Mouse (Mus musculus) right cerebral cortex, adult 18-20 months (tissue): ENCODE measurements at regions not wholly inside any gene's neighbourhood (a gene's known extent, or its start where the extent isn't known, plus 50 kb on each side); places are given as distances from the start of the nearest gene placed in this dataset.

Experiments used
- DNase-seq: peaks from one replicate; pipeline ENCODE4 v3.0.0; 2022; ENCODE audit warnings: mixed read lengths

DNA sequence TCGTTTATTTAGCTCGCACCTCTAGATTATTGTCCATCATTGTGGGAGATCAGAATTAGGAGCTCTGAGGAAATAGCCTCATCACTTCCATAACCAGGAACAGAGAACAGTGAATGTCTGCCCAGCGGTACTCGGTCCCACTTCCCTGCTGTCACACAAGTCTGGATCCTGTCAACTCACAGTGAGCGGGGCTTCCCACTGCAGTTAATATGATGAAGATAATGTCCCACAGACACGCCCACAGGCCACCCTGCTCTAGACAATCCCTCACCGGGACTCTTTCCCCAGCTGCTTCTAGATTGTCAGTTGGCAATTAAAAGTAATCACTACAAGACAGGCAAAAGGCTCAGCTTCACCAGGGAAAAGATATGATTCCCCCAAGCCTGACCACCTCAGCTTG, 124.2 kb upstream of the Plekha5 start:
- no peak for DNase-seq

DNA sequence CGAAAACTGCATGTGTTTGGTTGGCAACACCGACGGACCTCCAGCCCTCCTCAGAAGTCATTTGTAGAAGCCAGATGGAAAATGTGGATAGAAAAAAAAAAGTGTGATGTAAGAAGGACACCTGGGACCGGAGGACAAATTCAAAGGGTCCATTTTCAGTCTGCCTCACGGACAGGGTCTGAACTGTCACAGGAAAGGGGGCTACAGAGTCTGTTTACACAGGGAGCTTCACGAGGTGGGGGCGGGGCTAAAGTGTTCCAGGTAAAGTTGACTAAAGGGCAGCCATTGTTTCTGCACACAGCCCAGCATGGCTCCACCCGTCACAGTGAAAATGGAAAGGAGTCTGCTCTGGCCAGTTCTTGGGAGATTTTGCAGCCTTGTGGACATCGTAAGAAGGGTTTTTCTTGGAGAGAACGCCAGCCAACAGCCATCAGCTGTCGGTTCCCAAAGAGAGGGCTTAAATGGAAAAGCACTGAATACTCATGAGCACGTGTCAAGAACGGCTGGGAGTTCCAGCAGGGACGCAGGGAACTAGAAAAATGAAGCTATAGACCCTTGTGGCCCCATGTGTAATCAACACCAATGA, 125.8 kb upstream of the Plekha5 start:
- no peak for DNase-seq

DNA sequence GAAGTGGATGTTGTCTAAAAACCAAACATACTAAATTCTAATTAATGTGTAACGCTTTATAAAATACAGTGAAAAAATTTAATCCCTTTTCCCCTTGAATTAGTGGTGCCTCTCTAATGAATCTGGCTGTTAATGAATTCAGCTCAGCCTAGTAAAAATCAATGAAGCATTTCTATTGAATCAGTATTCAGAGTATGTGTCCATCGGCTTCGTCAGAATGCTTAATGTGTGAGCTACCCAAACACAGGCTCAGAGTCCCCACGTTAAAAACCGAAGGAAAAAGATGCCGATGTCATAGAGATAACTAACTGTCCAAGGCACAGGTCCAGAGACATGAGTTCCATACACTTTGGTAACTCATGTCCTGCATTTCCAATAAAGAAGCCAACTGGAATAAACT, 126.3 kb upstream of the Plekha5 start:
- DNase-seq: no peak

DNA sequence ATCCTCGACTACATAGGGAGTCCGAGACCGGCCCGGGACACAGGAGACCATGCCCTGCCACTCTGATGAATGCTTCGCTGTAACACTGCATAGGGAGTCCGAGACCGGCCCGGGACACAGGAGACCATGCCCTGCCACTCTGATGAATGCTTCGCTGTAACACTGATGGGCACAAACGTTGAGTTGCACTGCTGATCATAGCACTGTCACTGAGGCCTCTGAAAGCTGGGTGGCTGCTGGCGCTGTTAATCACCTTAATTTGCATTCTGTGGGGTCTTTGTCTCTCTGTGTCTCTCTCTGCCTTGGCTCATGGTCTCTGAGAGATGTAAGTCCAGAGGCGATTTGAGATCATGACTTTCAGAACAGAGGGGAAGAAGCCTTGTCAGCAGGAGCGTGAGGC, 133.7 kb upstream of the Plekha5 start:
- DNase-seq: no peak

DNA sequence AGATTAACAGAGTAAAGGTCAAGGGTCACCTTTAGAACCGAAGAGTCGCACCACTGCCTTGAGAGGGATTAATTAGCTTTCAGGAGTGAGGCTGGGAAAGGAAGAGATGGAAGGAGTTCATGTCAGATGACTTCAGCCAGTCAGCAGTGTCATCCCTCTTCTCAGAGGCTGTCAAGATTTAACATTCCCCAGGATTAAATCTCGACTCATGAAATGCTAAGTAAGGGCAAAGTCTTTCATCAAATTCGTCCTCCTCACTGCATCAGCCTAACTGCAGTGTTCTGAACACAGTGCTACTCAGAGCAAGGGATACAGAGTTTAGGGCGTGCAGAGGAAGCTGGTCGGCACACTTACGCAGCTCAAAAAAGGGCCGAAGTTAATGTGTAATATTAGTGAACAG, 135.1 kb upstream of the Plekha5 start:
- DNase-seq: no peak

DNA sequence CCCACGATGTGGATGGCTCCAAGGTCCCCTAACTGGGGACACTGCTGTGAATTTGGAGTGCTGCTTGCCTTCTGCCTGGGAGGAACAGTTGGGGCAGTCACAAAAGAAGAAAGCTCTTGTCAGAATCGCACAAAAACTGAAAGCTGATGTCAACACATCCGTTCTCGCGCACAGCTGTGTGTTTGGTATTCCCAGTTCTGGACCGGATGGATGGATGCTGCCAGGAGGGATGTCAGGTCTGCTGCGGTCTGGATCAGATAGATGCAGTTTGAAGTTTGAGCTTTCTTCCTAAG, 141.6 kb upstream of the Plekha5 start:
- DNase-seq: no peak

DNA sequence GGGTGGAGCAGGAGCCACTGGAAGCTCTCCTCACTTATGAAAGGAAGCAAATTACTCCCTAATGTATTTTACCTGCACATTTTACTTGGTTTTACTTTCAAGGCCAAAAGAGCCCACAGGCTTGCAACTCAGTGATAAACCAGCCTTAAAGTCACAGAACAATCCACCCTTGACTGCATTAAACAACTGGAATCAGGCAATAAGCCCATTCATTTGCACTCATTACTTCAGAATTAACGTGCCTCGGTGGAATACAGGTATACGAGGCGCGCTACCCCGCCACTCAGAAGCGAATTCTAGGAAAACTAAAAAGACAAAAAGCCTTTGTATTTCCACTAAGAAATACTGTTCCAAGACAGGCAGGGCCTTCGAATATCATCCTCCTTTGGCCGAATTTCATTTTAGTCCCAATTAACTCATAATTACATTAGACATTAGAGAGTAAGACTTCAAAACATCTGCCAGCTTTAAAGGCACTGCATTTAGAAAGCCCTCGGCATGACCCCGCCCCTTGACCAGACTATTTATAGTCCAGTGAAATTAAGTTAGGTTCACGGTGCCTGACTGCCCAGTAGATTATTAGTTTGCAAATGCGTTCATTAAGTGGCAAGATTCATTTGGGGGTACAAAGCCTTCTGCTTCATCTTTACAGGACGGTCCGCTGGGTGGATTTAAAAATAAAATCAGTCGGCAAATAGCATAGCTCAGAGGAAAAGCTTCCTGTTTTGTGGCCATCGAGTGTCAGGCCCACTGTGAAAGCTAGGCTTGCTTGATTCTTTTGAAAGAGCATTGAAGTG, 142.2 kb upstream of the Plekha5 start:
- no peak for DNase-seq

DNA sequence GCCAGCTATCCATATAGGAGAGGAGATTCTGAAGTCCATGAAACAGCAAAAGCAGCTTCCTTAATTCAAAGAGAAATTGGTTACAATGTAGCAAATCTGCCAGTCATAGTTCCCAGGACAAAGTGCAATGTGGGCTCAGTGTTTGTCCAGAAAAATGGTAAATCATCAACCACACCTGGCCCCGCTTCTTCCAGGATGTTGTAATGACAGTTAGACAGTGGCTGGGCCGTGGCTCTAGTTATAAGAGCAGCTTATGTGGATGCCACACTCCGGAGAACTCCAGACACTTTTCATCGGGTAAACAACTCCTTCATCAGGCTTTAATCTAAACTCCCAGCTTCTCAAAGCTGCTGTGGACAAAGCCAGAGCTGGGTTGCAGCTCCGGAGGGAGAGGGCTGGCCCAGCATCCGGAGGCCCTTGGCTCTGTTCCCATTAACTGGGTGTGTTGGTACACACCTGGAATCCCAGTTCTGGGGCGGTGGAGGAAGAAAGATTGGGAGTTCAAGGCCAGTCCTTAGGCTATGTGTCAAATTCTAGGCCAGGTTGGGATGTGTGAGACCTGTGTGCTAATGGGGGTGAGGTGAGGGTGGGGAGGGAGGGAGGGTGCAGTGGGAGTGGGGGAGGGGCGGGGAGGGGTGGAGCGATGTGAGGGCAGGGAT, 142.9 kb upstream of the Plekha5 start:
- DNase-seq: no peak

DNA sequence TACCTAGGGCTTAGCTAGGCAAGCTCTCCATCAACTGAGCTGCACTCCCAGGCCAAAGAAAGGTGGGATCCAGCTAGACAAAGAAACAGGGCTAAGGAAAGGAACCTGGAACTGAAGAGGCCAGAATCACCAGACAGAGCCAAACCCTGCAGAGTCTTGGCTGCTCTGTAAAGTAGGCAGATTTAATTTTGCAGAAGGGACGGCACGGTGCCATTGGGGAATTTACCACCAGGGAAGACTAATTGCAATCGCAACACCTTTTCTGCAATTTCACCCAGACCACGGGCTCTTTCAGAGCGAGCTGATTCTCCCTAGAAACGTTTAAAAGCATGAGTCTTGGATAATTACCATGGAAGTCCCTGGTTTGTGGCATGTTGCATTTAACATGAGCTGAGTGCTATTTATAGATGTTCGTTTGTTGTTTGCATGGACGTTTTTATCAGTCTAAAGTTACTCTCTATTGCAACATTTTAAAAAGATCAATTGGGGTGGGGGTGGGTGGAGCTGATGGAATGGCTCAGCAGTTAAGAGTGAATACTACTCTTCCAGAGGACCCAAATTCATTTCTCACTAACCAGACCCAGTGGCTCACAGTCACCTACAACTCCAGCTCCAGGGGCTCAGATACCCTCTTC, 144.0 kb upstream of the Plekha5 start:
- DNase-seq: no peak

DNA sequence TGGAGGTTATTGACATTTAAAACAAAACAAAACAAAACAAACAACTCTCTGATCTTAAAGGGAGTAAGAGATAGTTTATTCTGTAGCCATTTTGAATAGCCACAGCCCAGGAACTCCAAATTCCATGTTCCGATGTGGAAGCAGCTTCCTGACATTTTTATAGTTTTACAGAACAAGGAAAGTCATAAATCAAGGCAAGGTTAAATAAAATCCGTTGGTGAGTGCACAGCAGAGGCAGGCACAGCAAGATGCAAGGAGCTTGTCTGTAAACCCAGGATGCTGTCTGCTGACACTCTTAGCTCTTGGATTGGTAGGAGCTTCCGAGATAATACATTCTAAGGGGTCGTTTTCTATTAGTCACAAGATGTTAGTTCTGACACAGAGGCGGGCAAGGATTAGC, 145.1 kb upstream of the Plekha5 start:
- DNase-seq: no peak

DNA sequence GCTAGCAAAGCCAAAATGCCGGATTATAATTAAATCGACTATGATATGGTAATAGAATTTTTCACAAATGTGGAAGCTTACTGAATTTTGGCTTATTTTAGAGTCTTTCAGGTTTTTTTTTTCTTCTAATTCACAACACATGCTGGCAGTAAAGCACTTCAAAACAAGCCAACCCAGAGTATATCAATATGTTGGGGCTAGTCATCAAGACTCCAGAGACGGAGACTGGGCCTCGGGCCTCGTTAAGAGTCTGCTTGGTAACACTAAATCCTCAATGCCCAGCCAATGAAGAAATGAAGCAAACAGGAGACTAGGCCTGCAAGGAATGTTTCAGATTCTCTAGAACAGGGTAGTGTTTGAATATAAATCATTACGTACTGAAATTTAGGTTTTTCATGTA, 153.3 kb upstream of the Plekha5 start:
- DNase-seq: no peak

DNA sequence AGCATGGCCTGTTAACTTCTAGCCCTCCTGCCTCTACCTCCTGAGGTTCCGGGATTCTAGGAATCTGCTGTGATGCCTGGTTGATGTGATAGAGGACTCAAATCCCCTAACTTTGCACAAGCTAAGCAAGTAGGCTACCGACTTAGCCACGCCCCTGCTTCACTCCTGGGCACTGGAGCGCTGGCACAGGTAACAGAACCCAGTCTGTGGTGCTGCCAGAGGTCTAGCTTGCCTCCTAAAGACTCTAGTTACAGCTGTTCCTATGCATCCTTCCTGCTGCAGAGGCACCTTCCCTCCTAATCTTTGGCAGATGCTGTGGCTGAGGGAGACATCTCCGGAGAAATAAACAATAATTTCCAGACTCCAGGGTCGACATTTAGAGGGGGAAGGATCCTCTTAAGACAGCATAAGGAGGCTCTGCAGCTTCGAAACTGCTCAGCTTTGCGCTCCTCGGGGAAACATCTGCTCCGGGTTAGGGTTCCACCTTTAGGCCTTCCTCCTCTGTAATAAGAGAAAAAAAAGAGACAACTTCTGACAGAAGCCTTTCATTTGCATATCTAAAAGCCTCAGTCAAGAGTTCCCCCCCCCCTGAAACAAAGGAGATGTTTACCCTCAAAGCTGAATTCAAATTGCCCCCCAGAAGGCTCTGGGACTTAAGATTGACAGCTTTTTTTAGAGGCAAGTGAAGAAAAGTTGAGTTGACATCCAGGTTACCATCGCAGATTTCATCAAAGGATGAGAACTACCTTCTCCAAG, 155.4 kb upstream of the Plekha5 start:
- DNase-seq: no peak

DNA sequence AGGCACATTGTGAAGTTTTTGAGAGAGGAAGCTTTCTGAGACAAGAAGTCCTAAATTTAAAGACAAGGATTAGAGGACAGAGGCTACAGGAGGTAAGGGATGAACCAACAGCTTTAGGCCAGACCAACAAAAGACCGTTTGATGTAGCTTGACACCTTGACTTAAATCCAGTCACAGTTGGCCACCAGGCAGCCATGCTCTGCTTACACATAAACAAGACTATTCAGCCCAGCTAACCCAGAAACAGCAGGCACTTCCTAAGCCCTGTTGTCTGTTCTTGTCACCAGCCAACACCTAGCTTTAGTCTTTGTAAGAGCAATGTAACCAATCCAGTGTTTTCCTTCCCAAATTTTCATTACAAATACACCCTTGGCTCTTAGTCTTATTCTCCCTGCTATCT, 159.9 kb upstream of the Plekha5 start:
- no peak for DNase-seq

DNA sequence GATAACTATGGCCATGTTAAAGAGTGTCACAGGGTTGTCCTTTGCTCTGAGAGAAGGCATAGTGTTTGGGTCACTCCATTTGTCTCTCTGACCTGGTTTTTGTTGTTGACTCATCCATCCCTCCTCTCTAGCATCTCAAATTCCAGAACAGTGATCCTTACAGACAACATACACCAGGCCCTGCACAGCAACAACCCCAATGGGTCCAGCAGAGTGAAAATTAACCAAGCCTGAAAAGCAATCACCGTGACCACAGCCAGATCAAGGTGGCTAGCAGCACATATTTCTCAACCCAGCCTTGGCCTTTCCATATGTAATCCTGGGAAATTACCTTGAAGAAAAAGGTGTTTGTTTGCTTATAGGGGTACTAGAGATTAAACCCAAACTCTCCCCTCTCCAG, 162.0 kb upstream of the Plekha5 start:
- DNase-seq: no peak

DNA sequence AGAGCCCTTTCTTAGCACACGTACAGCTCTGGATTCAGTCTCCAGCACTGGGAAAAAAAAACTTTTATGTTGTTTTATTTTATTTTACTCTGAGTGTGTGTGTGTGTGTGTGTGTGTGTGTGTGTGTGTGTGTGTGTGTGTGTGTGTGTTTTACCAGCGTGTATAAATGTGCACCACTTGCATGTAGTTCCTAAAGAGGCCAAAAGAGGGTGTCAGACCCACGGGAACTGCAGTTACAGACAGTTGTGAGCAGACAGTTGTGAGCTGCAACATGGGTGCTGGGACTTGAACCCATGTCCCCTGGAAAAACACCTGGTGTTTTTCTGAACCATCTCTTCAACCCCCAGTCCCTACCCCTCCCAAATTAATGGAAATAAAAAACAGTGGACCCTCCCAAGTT, 165.1 kb upstream of the Plekha5 start:
- DNase-seq: no peak

DNA sequence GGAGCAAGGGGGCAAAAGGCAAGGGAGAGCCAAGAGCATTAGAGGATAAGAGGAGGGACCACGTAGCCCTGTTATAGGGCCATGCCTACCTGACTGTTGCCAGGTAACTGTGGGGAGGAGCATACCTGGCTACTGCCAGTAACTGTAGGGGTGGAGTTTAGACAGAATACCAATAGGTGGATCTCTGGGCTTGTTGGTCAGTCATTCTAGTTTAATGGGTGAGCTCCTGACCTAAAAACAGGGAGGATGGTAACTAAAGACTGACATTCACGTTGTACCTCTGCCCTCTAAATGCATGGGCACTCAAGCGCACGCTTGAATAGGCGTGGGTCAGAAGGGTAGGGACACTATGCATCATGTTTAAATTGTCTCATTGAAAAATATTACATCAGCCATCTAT, 165.8 kb upstream of the Plekha5 start:
- DNase-seq: no peak

DNA sequence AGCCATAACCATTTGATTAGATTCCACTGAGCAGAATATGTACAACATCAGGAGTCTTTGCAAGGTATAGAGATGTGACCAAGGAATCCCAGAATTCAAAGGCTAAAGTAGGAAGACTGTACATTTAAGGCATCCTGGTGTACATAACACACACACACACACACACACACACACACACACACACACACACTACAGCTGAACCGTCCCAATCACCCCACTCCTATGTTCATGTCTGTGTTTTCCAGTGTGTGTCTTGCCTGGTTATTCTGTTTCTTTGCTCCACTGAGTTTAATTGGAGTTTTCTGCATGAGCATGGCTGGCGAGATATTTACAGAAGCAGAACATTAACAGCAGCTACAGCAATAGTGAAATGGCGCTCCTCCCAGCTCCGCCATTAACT, 172.3 kb upstream of the Plekha5 start:
- DNase-seq: no peak

DNA sequence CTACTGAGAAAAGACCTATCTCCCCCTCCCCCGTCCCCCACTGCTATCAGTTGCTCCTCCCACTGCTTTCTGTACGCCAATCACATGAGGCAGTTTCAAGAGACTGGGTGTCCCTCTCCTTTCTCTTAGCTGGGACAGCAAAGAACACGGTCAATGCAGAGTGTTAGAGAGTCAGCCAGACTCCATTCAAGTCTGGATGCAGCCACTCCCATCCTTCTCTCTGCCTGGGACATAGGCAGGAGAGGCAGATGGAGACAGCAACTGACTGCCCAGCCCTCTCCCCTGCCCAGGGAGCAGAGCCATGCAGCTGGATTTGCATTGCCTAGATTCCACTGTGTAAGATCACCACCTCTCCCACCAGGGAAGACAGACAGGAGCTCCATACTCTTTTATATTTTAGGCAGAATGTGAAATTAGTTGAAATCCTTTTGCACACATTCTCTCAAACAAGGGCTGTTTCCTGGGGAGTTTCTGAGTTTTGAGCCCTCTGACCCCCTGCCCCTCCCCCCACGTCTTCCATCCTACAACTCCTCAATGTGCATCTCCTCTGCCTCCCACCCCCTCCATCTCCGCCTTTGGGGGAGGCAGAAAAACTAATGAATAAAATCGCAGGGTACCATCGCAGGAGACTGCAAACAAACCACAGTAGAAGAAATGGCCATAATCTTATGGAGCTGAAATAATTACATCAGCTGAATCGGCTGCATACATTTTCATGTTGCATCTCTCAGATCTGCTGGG, 180.3 kb upstream of the Plekha5 start:
- no peak for DNase-seq

DNA sequence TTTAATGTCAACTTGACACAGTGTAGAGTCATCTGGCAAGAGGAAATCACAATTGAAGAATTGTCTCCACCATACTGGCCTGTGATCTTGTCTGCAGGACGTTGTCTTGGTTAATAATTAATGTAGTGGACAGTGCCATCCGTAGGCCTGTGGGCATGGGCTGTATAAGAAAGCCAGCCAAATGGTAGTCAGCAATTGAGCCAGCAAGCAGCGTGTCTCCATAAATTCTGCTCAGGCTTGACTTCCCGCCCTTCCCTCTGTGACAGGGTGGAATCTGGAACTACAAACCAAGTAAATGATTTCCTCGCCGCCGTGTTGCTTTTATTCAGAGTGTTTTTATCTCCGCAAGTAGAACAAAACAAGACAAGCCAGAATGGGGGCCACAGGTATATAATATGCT, 184.5 kb upstream of the Plekha5 start:
- DNase-seq: no peak

DNA sequence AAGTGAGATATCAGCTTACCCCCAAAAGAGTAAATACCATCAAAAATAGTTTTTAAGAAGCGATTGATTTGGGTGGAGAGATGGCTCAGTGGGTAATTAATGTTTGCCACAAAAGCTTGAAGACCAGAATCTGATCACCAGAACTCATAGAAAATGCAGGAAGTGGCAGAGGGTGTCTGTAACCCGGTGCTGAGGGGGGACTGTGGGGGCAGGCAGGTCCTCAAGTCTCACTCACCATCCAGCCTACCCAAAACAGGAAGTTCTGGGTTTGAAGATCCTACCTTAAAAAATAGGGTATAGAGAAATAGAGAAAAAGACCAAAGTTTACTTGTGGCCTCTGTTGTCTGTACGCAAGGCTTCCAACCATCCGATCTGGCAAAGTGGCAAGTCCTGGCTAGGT, 190.3 kb upstream of the Plcz1 start:
- DNase-seq: no peak

DNA sequence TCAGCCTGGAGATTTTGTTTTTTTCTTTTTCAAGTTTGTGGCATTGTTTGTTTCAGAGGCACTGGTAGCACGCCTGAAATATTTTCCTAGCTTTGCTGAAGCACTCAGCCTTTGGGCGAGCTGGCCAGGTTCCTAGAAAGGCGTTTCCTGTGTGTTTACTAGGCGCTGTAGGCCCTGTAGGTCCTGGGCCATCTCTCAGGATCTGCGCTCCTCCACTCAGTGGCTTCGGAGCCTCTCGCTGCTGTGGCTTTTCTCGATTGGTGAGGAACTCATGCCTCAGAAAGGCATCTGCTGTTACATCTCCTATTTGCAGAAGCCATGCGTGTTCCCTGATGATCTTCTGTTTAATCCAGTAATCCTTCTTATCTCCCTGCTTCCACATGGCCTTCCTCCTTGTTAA, 188.0 kb upstream of the Plcz1 start:
- DNase-seq: no peak

DNA sequence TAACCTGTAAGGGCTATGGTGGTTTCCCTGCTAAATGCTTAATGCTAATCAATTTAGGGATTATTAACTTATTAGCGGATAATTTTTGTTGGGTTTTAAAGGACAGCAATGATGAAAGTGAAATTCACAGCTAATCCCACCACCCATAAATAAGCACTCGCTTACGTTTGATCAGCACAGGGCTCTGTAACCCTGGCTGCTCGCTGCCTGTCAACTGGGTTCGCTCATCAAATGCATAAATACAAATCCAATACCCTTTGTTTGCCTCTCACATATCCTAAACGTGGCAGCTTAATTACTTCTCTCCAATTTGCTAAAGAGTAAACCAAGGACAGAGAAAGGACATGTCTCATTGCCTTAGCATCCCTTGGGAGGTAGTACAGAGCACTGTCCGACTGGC, 187.5 kb upstream of the Plcz1 start:
- no peak for DNase-seq
